Mouse (Mus musculus) ES-E14 (cell line): ENCODE results near the gene Kcnj16.

ENCODE experiments used
- MAFK ChIP-seq: IDR thresholded peaks from 2 replicates; pipeline ENCODE4 v1.6.1; 2014; ENCODE audit warnings: mild to moderate bottlenecking, low read depth, low read length, inconsistent platforms; ENCODE audit not compliant: insufficient read depth
- ZC3H11A ChIP-seq: IDR thresholded peaks from 2 replicates; pipeline ENCODE4 v1.6.1; 2012; ENCODE audit warnings: low read depth, mild to moderate bottlenecking, inconsistent platforms, low read length, borderline replicate concordance
- ZNF384 ChIP-seq: IDR thresholded peaks from 2 replicates; pipeline ENCODE4 v1.6.1; 2012; ENCODE audit warnings: low read depth, low read length, inconsistent platforms

- no peak for TF ChIP-seq ZNF384
- no peak for TF ChIP-seq MAFK
- no peak for TF ChIP-seq ZC3H11A
Measured at GRCm38 (mm10) chr11:111020211-111020610, 52.4 kb downstream of the Kcnj16 start.
